Mouse (Mus musculus) layer of hippocampus, postnatal 25 days (tissue): Measurements from ENCODE around the gene Zeb2. TPM values are rescaled to one million over a fixed set of nuclear protein-coding genes. Genes with fewer than 3 reads are reported as not detected.

Experiments used
- DNase-seq, 2 experiments: peaks; one replicate each; pipeline ENCODE4 v3.0.0; 2022; ENCODE audit warnings: mixed read lengths in 2 of 2, low spot score in 1 of 2; ENCODE audit errors: extremely low spot score in 1 of 2
- total RNA-seq, 2 experiments: library from RNA; stranded (reverse); gene quantifications; 2 replicates each; pipeline ENCODE4 v1.2.3; 2021

Zeb2 gene
- total RNA-seq, 2 experiments from 2014 or later = 365 to 458 TPM

DNA sequence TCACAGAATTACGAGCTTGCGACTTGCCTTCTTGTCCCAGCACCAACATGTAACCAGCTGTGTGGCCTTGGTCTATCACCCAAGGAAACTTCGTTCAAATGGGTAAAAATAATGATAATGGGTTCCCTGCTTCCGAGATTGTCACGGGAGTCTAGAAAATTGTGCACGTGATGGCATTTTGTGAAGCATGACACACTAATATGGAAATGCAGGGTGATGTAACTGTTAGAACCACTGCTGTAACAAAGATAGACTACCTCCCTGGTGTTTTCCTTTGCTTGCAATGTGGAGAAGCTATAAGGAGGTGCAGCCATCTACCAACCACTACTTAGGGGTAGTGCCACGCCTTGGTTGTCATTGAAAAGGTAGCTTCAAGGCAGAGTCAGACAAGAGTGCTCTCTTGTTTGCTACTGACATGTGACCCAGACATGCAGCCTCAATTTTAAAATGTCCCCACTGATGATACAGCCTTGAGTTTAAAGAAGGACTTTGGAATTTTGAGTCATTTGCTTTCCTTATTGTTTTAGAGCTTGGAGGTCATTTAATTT, 89.0 kb downstream of the Zeb2 start:
- DNase-seq = no peak

DNA sequence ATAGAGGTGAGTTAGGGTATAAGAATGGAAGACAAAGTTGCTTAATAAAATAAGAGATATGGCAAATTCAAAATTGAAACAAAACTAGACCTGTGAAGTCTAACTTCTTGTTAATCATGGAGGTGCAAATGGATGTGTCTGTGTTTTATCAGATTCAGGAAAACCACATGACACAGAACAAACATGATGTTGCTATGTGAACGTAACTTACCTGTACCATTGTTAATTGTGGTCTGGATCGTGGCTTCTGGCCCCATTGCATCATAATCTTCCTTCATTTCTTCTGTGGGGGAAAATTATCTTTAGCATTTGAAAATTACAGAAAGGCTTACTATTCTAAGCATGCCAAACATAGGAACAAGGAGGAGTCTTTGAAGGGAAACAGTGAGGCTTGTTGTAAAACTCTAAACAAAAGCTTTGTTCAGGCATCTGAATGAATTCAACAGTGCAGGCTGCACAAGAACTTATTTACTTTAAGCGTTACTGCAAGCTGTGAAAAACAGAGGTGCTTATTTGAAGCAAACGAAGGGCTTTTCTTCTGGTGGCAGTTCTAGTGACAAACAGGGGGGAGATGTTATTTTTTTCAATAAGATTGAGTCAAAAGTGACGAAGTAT, 99.9 kb downstream of the Zeb2 start:
- DNase-seq = no peak

GRCm38 (mm10) chr2:45013325-45013724, 103.9 kb downstream of the Zeb2 start:
- no peak for DNase-seq

DNA sequence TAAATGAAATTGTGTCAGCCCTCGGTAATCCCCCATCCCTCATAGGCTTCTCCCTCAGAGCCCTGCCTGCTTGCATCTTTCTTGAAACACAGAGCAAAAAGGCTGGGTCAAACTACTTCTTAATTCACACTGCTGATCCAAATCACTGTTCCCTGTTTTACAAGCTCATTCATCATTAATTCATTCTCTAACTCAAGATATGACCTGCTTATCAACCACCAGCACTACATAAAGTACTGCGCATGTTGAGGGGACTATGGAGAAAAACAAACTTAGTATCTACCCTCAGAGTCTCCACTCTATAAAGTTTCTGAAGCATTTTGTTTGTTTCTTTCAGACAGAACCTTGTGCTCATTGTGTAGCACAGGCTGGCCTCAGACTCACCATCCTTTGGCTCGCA, 104.5 kb downstream of the Zeb2 start:
- DNase-seq = no peak

- DNase-seq = no peak
Observed at GRCm38 (mm10) chr2:45010701-45011100, 106.5 kb downstream of the Zeb2 start.

DNA sequence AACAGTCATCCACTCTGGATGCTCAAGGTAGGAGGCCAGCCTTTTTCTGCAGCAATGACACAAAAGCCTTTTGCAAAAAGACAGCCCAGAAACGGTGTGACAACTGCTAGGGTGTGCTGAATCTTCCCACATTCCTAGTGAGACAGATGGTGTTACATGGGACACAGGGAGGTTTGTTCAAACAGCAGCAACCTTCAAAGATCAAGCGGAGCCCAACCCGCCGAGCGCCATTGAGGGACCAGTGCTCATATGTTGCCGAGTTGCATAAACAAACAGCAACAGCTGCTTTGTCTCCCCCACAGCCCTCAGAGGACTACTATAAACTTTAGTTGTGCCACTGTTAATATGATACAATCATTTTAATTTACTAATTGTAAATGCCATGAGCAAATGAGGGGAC, 117.3 kb downstream of the Zeb2 start:
- peak in 1 of 2 experiments; percentile 50 for DNase-seq

GRCm38 (mm10) chr2:44998710-44999109, 118.5 kb downstream of the Zeb2 start:
- no peak for DNase-seq

- DNase-seq = no peak
Observed at GRCm38 (mm10) chr2:44981646-44982045, 135.5 kb downstream of the Zeb2 start.

DNA sequence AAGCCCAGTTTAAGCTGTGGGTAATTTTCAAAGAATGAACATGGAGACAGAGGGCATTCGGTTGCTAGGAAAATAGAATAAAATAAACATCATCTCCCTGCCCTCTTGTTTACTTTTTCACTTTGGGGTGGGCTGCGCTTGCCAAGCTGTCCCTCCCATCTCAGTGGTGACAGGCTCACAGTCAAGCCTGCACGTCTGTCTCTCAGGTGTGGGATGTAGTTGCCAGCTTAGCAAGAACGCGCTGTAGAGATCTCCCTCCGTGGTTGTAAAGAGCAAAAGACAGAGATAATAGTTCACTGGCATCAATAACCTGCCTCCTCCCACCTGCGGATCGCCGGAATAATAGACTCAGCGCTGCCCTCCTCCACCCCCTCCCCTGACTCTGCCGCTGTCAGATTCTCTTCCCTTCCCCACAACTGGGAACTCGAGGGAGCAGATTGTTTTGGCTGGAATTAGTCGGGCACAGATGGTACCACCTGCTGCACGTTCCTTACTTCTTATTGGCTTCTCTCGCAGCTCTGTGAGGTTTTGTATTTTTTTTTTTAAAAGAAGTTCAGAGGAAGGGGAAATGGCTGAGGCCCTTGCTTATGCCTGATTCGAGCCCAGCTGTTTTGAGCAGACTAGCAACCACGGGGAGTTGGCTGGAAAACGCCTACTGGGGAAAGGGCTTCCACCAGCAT, 138.0 kb downstream of the Zeb2 start:
- peak in 1 of 2 experiments; percentile 50 for DNase-seq

DNA sequence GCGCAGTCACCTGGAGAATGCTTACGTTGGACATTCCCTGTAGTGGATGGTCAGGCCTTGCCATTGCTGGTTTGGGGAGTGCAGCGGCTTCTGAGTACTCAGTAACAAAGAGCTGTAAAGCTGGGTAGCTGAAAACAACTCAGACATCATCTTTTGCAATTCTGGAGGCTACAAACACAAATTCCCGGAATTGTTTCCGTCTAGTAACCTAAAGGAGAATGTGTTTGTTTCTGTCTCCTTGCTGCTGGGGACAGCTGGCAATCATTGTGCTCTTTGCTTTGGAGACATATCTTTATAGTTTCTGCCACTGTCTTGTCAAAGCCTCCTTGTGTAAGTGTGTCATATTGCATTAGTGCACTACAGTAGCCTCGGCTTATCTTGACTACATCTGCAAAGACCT, 139.2 kb downstream of the Zeb2 start:
- DNase-seq = no peak

DNA sequence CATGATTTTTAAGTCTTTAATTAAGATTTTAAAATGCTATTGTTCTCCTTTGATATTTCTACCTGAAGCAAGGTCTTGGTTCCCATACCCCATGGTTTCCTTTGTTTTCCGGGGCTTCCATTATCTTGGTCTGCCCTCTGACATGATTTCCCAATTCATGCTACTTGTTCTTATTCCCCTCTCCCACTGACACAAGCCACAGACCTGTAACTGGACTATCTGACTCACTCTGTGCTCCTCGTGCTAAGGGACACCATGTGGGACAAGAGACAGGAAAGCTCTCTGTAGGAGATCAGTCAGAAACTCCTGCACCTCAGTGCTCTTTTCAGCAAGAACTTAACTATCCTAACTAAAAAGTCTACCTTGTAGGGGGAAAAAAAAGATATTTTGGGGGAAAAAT, 139.6 kb downstream of the Zeb2 start:
- no peak for DNase-seq

DNA sequence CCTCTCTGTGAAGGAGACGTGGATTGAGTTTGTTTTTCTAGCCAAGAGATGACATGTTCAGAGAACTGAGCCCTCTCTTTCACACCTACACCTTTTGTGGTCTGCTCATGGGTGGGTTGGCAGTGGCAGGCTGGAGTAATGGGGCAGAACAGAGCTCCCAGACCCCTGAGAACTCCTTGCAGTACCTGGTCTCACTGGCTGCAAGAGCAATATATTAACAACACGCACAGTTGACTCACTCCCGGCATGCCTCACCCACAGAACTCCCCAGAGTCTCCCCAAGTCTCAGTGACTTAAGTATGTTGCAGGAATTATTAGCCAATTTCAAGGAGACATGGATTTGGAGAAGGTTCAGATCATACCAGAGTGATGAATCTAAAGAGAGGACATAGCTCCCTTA, 140.1 kb downstream of the Zeb2 start:
- no peak for DNase-seq

DNA sequence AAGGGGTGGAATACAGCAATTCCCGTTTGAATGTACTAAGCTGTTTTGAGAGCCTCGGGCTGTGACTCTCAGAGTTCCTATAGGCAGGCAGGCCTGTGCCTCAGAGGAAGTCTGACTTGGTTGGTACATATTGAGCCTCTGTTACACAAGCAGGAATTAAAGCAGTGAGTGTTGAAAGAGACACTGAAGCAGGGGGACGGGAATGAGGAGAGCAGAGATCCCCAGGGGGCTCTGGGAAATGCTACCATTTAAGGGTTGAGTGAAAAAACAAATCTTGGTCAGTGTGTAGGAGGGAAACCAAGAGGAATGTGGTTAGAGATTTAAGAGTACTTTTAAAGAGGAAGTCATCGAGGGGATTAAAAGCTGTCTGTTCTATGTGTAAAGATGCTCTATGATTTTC, 140.7 kb downstream of the Zeb2 start:
- DNase-seq = no peak

- no peak for DNase-seq
Observed at GRCm38 (mm10) chr2:44973828-44974227, 143.4 kb downstream of the Zeb2 start.

GRCm38 (mm10) chr2:44970087-44970646, 147.0 kb downstream of the Zeb2 start:
- no peak for DNase-seq

GRCm38 (mm10) chr2:44969640-44970039, 147.6 kb downstream of the Zeb2 start:
- DNase-seq = no peak

DNA sequence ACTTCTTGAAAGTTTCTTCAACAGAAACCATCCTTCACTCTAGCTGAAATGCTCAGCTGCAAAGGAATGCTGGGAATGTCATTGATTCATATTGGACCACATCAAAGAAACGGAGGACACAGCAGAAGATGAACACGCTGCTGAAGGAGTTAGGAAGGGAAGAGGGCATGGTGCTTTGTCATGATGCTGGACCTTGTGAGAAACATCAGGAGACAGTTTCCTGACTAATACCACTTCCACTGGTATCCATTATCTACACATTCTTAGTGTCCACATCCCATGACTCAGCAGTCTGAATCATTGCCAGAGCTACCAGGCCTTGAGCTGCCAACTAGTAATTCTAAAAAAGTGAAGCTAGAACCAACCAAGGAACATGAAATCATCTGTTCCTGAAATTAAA, 148.0 kb downstream of the Zeb2 start:
- no peak for DNase-seq

DNA sequence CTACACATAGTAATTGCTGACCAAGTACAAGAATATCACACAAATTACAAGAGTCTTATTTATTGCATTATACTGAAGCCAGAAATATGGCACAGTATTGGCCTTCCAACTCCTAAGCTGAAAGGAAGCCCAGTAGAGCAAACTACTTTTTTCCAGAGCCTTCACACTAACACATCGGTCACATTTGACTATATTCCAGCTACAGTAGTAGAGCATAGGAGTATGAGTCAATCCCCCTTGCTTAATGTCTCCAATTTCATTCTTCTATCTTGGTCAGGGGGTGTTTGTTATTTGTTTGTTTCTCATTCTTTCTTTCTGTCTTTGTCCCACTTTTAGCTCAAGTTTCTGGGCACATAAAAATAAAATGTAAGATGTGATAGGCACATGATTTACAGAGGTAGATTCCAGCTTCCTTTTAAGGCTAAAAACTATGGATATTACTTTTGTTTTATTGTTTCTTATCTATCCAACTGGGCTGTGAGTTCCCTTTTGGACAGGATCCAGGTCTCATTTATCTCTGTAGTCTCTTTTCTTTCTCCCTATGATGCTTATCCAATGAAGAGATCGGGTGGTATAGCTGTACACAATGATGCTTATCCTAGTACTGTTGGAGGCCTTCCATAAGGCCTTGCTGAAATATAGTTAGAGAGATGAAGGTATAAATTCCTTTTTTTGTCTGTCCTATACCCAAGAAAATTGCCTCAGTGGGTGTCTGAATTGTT, 151.2 kb downstream of the Zeb2 start:
- no peak for DNase-seq

GRCm38 (mm10) chr2:44962620-44963019, 154.6 kb downstream of the Zeb2 start:
- DNase-seq = no peak

DNA sequence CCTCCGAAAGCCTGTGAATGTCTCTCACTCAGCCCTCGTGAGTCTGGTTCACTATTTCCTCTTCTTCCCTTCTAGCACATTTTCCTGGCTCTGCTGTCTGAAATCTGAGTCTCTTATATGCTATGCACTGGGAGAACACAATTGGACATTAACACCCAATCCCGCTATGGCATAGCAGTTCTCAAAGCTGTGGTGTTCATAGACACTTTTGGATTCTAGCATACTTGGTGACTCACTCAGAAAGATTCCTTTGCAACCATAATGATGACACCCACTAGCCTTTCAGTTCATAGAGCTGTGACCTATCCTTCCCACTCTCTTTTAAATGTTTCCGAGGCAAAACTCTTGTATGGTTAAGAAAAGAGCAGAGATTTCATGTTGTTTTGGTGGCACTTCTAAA, 156.0 kb downstream of the Zeb2 start:
- no peak for DNase-seq

GRCm38 (mm10) chr2:44960561-44960960, 156.6 kb downstream of the Zeb2 start:
- no peak for DNase-seq
